Mouse (Mus musculus): Measurements from ENCODE around the gene Pcgf1.
A peak's percentile ranks its signal among the peaks of the same experiment; 100 is the strongest.

The Pcgf1 gene

GRCm38 (mm10) chr6:83077630-83078323 is at the start of gene Pcgf1:
Pcgf1 (plus strand) TSS chr6:83077869.
- peak in 1 of 2 experiments; percentile 23 for DNase-seq (ENCODE audit: low spot score in 2 of 2)

- DNase-seq (ENCODE audit: low spot score in 2 of 2): no peak
Measured at GRCm38 (mm10) chr6:83029777-83030176, 47.9 kb upstream of the Pcgf1 start.

GRCm38 (mm10) chr6:83031111-83031510 is 46.6 kb upstream of the Pcgf1 start:
- no peak for DNase-seq (ENCODE audit: low spot score in 2 of 2)

GRCm38 (mm10) chr6:83031921-83032590 is 45.6 kb upstream of the Pcgf1 start:
- no peak for DNase-seq (ENCODE audit: low spot score in 2 of 2)

GRCm38 (mm10) chr6:83032769-83033191 is 44.9 kb upstream of the Pcgf1 start:
- peak; percentile 27 to 36 for DNase-seq (ENCODE audit: low spot score in 2 of 2)

- DNase-seq (ENCODE audit: low spot score in 2 of 2): peak; percentile 50 to 62
Measured at GRCm38 (mm10) chr6:83033249-83034185, 44.2 kb upstream of the Pcgf1 start, which contains the start of the genes Dok1 and Loxl3. Dok1 (minus strand) TSS chr6:83033471. Loxl3 (plus strand) TSS chr6:83034173.

- DNase-seq (ENCODE audit: low spot score in 2 of 2): no peak
Measured at GRCm38 (mm10) chr6:83034463-83035055, 43.1 kb upstream of the Pcgf1 start.

GRCm38 (mm10) chr6:83037188-83037587 is 40.5 kb upstream of the Pcgf1 start:
- DNase-seq (ENCODE audit: low spot score in 2 of 2): no peak

- peak; percentile 79 to 92 for DNase-seq (ENCODE audit: low spot score in 2 of 2)
Measured at GRCm38 (mm10) chr6:83038496-83039012, 39.1 kb upstream of the Pcgf1 start.

GRCm38 (mm10) chr6:83040601-83041000 is 37.1 kb upstream of the Pcgf1 start:
- no peak for DNase-seq (ENCODE audit: low spot score in 2 of 2)

GRCm38 (mm10) chr6:83043561-83043960 is 34.1 kb upstream of the Pcgf1 start:
- no peak for DNase-seq (ENCODE audit: low spot score in 2 of 2)

- no peak for DNase-seq (ENCODE audit: low spot score in 2 of 2)
Measured at GRCm38 (mm10) chr6:83043993-83044392, 33.7 kb upstream of the Pcgf1 start.

GRCm38 (mm10) chr6:83044742-83045141 is 32.9 kb upstream of the Pcgf1 start:
- no peak for DNase-seq (ENCODE audit: low spot score in 2 of 2)

GRCm38 (mm10) chr6:83049367-83049766 is 28.3 kb upstream of the Pcgf1 start:
- DNase-seq (ENCODE audit: low spot score in 2 of 2): no peak

GRCm38 (mm10) chr6:83053136-83053960 is 24.3 kb upstream of the Pcgf1 start:
- no peak for DNase-seq (ENCODE audit: low spot score in 2 of 2)

GRCm38 (mm10) chr6:83054074-83054851 is 23.4 kb upstream of the Pcgf1 start, which contains the start of gene Aup1:
Aup1 (plus strand) TSS chr6:83054521.
- peak; percentile 96 for DNase-seq (ENCODE audit: low spot score in 2 of 2)

GRCm38 (mm10) chr6:83054871-83055431 is 22.7 kb upstream of the Pcgf1 start, which contains the start of gene Htra2:
Htra2 (minus strand) TSS chr6:83055273.
- DNase-seq (ENCODE audit: low spot score in 2 of 2): peak; percentile 56 to 58

- DNase-seq (ENCODE audit: low spot score in 2 of 2): no peak
Measured at GRCm38 (mm10) chr6:83057790-83058189, 19.9 kb upstream of the Pcgf1 start, which contains the start of gene Dqx1. Dqx1 (plus strand) TSS chr6:83057844.

- DNase-seq (ENCODE audit: low spot score in 2 of 2): no peak
Measured at GRCm38 (mm10) chr6:83058725-83059124, 18.9 kb upstream of the Pcgf1 start.

Measured in thymus, postnatal 10 days (tissue).